Mouse (Mus musculus): Measurements from ENCODE around the gene Pax3. TPM values are rescaled to one million over a fixed set of nuclear protein-coding genes. Genes with fewer than 3 reads are reported as not detected.

The Pax3 gene
- total RNA-seq, 2 experiments from 2014 or later, result not detected

GRCm38 (mm10) chr1:78199221-78199620 lies 2.3 kb upstream of the Pax3 start:
- no peak for DNase-seq (ENCODE audit: low spot score in 2 of 2)

- DNase-seq (ENCODE audit: low spot score in 2 of 2), result no peak
Measured at GRCm38 (mm10) chr1:78198319-78198940, 1.5 kb upstream of the Pax3 start.

GRCm38 (mm10) chr1:78197351-78198234 lies 659 bp upstream of the Pax3 start:
- no peak for DNase-seq (ENCODE audit: low spot score in 2 of 2)

- DNase-seq (ENCODE audit: low spot score in 2 of 2), result no peak
Measured at GRCm38 (mm10) chr1:78195771-78196712, 892 bp downstream of the Pax3 start.

- DNase-seq (ENCODE audit: low spot score in 2 of 2), result no peak
Measured at GRCm38 (mm10) chr1:78195145-78195544, 1.8 kb downstream of the Pax3 start.

- no peak for DNase-seq (ENCODE audit: low spot score in 2 of 2)
Measured at GRCm38 (mm10) chr1:78194381-78195047, 2.4 kb downstream of the Pax3 start.

GRCm38 (mm10) chr1:78193465-78193991 lies 3.4 kb downstream of the Pax3 start:
- no peak for DNase-seq (ENCODE audit: low spot score in 2 of 2)

GRCm38 (mm10) chr1:78192746-78193464 lies 4.0 kb downstream of the Pax3 start:
- no peak for DNase-seq (ENCODE audit: low spot score in 2 of 2)

GRCm38 (mm10) chr1:78192217-78192735 lies 4.7 kb downstream of the Pax3 start:
- DNase-seq (ENCODE audit: low spot score in 2 of 2), result no peak

- no peak for DNase-seq (ENCODE audit: low spot score in 2 of 2)
Measured at GRCm38 (mm10) chr1:78191761-78192160, 5.2 kb downstream of the Pax3 start.

GRCm38 (mm10) chr1:78191331-78191730 lies 5.6 kb downstream of the Pax3 start:
- DNase-seq (ENCODE audit: low spot score in 2 of 2), result no peak

GRCm38 (mm10) chr1:78190386-78191111 lies 6.4 kb downstream of the Pax3 start:
- no peak for DNase-seq (ENCODE audit: low spot score in 2 of 2)

GRCm38 (mm10) chr1:78189501-78190345 lies 7.2 kb downstream of the Pax3 start:
- no peak for DNase-seq (ENCODE audit: low spot score in 2 of 2)

- DNase-seq (ENCODE audit: low spot score in 2 of 2), result no peak
Measured at GRCm38 (mm10) chr1:78189016-78189415, 7.9 kb downstream of the Pax3 start.

GRCm38 (mm10) chr1:78188299-78188698 lies 8.6 kb downstream of the Pax3 start:
- no peak for DNase-seq (ENCODE audit: low spot score in 2 of 2)

- DNase-seq (ENCODE audit: low spot score in 2 of 2), result no peak
Measured at GRCm38 (mm10) chr1:78187788-78188173, 9.2 kb downstream of the Pax3 start.

GRCm38 (mm10) chr1:78187122-78187787 lies 9.7 kb downstream of the Pax3 start:
- no peak for DNase-seq (ENCODE audit: low spot score in 2 of 2)

- no peak for DNase-seq (ENCODE audit: low spot score in 2 of 2)
Measured at GRCm38 (mm10) chr1:78182954-78183353, 14.0 kb downstream of the Pax3 start.
